7 mouse cellular contexts compared by ENCODE assay signal in the genomic region with DNA sequence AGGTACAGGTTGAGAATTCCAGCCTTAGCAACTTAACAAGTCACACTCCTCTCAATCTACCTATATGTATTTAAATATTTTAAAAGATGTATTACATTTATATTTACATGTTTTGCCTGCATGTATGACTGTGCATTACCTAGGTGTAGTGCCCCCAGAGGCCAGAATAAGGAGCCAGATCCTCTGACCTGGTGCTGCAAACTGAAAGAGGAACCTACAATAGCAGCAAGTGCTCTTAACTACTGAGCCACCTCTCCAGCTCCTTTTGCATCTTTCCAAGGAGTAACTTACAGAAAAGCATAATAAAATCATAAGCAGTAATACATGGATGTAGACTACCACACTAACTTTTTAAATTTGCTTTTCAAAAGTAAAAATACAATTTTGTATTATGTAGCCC. TPM values are rescaled to one million over a fixed set of nuclear protein-coding genes. Genes with fewer than 3 reads are reported as not detected.
A peak's percentile ranks its signal among the peaks of the same experiment; 100 is the strongest.
DNase-seq lines count a peak whose midpoint lies in the region; ATAC-seq and TF ChIP-seq lines count a peak whose summit lies in the region.

No protein-coding gene starts in this region.

- no peaks in the 10 kb centered on the region for H3K27me3 ChIP-seq in testis, adult 2 months (ENCODE audit: control insufficient read depth, insufficient read depth, low read length)
- H3K27me3 ChIP-seq in forebrain, embryonic 11.5 days (ENCODE audit: control insufficient read depth, insufficient read depth, low read length), result no peaks in the 10 kb centered on the region
- H3K27me3 ChIP-seq in limb, embryonic 15.5 days, result no peaks in the 10 kb centered on the region
- H3K27me3 ChIP-seq in neural tube, embryonic 12.5 days (replicated peaks), result no peaks in the 10 kb centered on the region

- peak overlapping the region; percentile 89; the same call in 1 of the 2 replicates for H3K27ac ChIP-seq in testis, adult 2 months (ENCODE audit: control insufficient read depth, insufficient read depth, low read depth, low read length)
- H3K27ac ChIP-seq in forebrain, embryonic 11.5 days (ENCODE audit: low read depth, low read length), result no peak overlapping the region
- no peak overlapping the region for H3K27ac ChIP-seq in limb, embryonic 15.5 days
- H3K27ac ChIP-seq in neural tube, embryonic 12.5 days, result no peak overlapping the region

- no peak for ATAC-seq in forebrain, embryonic 11.5 days (replicated peaks; ENCODE audit: low FRiP score)
- no peak for ATAC-seq in limb, embryonic 15.5 days (ENCODE audit: insufficient number of reproducible peaks, low FRiP score, low TSS enrichment, low read depth)
- no peak for ATAC-seq in neural tube, embryonic 12.5 days (ENCODE audit: low FRiP score, low read depth)

- no peaks in the 10 kb centered on the region for H3K9me3 ChIP-seq in forebrain, embryonic 11.5 days (ENCODE audit: control insufficient read depth, low read length)
- no peaks in the 10 kb centered on the region for H3K9me3 ChIP-seq in limb, embryonic 15.5 days
- no peaks in the 10 kb centered on the region for H3K9me3 ChIP-seq in neural tube, embryonic 12.5 days

- no peak for TF ChIP-seq CTCF in testis, adult 2 months (IDR thresholded peaks at IDR 0.05; ENCODE audit: control insufficient read depth, insufficient read depth, insufficient replicate concordance, low read depth, low read length)

- peak overlapping the region; percentile 53 for H3K4me2 ChIP-seq in forebrain, embryonic 11.5 days (ENCODE audit: low read depth, low read length, severe bottlenecking)
- H3K4me2 ChIP-seq in limb, embryonic 15.5 days, result peak overlapping the region; percentile 78; the same call in 1 of the 2 replicates
- H3K4me2 ChIP-seq in neural tube, embryonic 12.5 days (replicated peaks), result peak overlapping the region; percentile 70

- H3K4me3 ChIP-seq in testis, adult 2 months (ENCODE audit: control insufficient read depth, low read depth, low read length), result peak overlapping the region; percentile 44; the same call in 1 of the 2 replicates
- peak overlapping the region; percentile 70 for H3K4me3 ChIP-seq in forebrain, embryonic 11.5 days (ENCODE audit: low read depth, low read length)
- H3K4me3 ChIP-seq in limb, embryonic 15.5 days, result no peak overlapping the region
- no peak overlapping the region for H3K4me3 ChIP-seq in neural tube, embryonic 12.5 days

- no peak for TF ChIP-seq POLR2A in testis, adult 2 months (IDR thresholded peaks at IDR 0.05; ENCODE audit: control insufficient read depth, low read depth, low read length)

- H3K9ac ChIP-seq in forebrain, embryonic 11.5 days (ENCODE audit: low read length), result no peak overlapping the region; the same call in 1 of the 2 replicates
- H3K9ac ChIP-seq in limb, embryonic 15.5 days, result no peak overlapping the region
- H3K9ac ChIP-seq in neural tube, embryonic 12.5 days, result no peak overlapping the region

- H3K4me1 ChIP-seq in testis, adult 2 months (ENCODE audit: control insufficient read depth, insufficient read depth, low read length), result peaks cover 8% of the 10 kb centered on the region
- H3K4me1 ChIP-seq in forebrain, embryonic 11.5 days (replicated peaks; ENCODE audit: control insufficient read depth, insufficient read depth, low read length), result peaks cover 7% of the 10 kb centered on the region; the same call in 1 of the 2 replicates
- peaks cover 13% of the 10 kb centered on the region for H3K4me1 ChIP-seq in limb, embryonic 15.5 days
- H3K4me1 ChIP-seq in neural tube, embryonic 12.5 days, result peaks cover 18% of the 10 kb centered on the region

- DNase-seq in testis, postnatal 14 days (ENCODE audit: low spot score), result no peak
- DNase-seq in forebrain, embryonic 11.5 days (ENCODE audit: low spot score), result no peak
- DNase-seq in right cerebral cortex, postnatal 4 days, result no peak
- DNase-seq in ovary, postnatal 10 days (ENCODE audit: low spot score), result no peak

- H3K36me3 ChIP-seq in testis, adult 2 months (ENCODE audit: control insufficient read depth, insufficient read depth, low read length), result no peaks in the 10 kb centered on the region
- no peaks in the 10 kb centered on the region for H3K36me3 ChIP-seq in forebrain, embryonic 11.5 days (ENCODE audit: control insufficient read depth, insufficient read depth, low read length)
- H3K36me3 ChIP-seq in limb, embryonic 15.5 days, result peaks cover 7% of the 10 kb centered on the region; the same call in 1 of the 2 replicates
- H3K36me3 ChIP-seq in neural tube, embryonic 12.5 days, result no peaks in the 10 kb centered on the region

RNA-seq across cellular contexts. Expression of gene Wrnip1, which starts 1.0 kb away (rescaled TPM):
- polyA plus RNA-seq in testis, adult 2 months (2012; rRNA removed), result 5.9 and 6.5 TPM in 2 replicates
- polyA plus RNA-seq in forebrain, embryonic 11.5 days (2014; fragmentation: Nextera tagmentation; extraction: Ambion mirVana), result 22.1 and 22.9 TPM in 2 replicates
- polyA plus RNA-seq in limb, embryonic 15.5 days (2015; fragmentation: Nextera tagmentation; extraction: Ambion mirVana), result 26.2 and 29.0 TPM in 2 replicates
- polyA plus RNA-seq in neural tube, embryonic 12.5 days (2016; fragmentation: Nextera tagmentation; extraction: Ambion mirVana), result 37.7 and 40.8 TPM in 2 replicates

RNA-seq across cellular contexts. Expression of gene D930007J09Rik, which starts 1.8 kb away (rescaled TPM):
- not detected in 2 replicates for polyA plus RNA-seq in testis, adult 2 months (2012; rRNA removed)
- polyA plus RNA-seq in forebrain, embryonic 11.5 days (2014; fragmentation: Nextera tagmentation; extraction: Ambion mirVana), result not detected in 2 replicates
- polyA plus RNA-seq in limb, embryonic 15.5 days (2015; fragmentation: Nextera tagmentation; extraction: Ambion mirVana), result not detected in 2 replicates
- polyA plus RNA-seq in neural tube, embryonic 12.5 days (2016; fragmentation: Nextera tagmentation; extraction: Ambion mirVana), result not detected in 2 replicates

RNA-seq across cellular contexts. Expression of gene Mylk4, which starts 17.1 kb away (rescaled TPM):
- 0.56 and 0.60 TPM in 2 replicates for polyA plus RNA-seq in testis, adult 2 months (2012; rRNA removed)
- 0.11 TPM in 1 of 2 replicates, not detected in the other for polyA plus RNA-seq in forebrain, embryonic 11.5 days (2014; fragmentation: Nextera tagmentation; extraction: Ambion mirVana)
- polyA plus RNA-seq in limb, embryonic 15.5 days (2015; fragmentation: Nextera tagmentation; extraction: Ambion mirVana), result 5.5 and 11.9 TPM in 2 replicates
- 0.79 and 1.1 TPM in 2 replicates for polyA plus RNA-seq in neural tube, embryonic 12.5 days (2016; fragmentation: Nextera tagmentation; extraction: Ambion mirVana)

RNA-seq across cellular contexts. Expression of gene Serpinb1a, which starts 50.1 kb away (rescaled TPM):
- 1.3 and 2.1 TPM in 2 replicates for polyA plus RNA-seq in testis, adult 2 months (2012; rRNA removed)
- 0.68 and 1.1 TPM in 2 replicates for polyA plus RNA-seq in forebrain, embryonic 11.5 days (2014; fragmentation: Nextera tagmentation; extraction: Ambion mirVana)
- 35.2 and 40.8 TPM in 2 replicates for polyA plus RNA-seq in limb, embryonic 15.5 days (2015; fragmentation: Nextera tagmentation; extraction: Ambion mirVana)
- polyA plus RNA-seq in neural tube, embryonic 12.5 days (2016; fragmentation: Nextera tagmentation; extraction: Ambion mirVana), result 1.8 and 2.3 TPM in 2 replicates

Comparison
In these comparisons a context has a peak if more than half of its experiments do, and no peak if none do; other contexts are left out.
1. H3K4me3 ChIP-seq: peak in testis, adult 2 months (single experiment) and forebrain, embryonic 11.5 days (single experiment); none in limb, embryonic 15.5 days (single experiment) and neural tube, embryonic 12.5 days (single experiment).
2. Peak in every context shown above with its lines, with median percentiles within 50 percentile points of each other: H3K4me2 ChIP-seq.